Comparison of ENCODE assay signal across 10 mouse cellular contexts in genomic region chr11:62732022-62732387, GRCm38 (mm10). TPM values are rescaled to one million over a fixed set of nuclear protein-coding genes. Genes with fewer than 3 reads are reported as not detected.
A peak's percentile ranks its signal among the peaks of the same experiment; 100 is the strongest.
DNase-seq lines count a peak whose midpoint lies in the region; ATAC-seq and TF ChIP-seq lines count a peak whose summit lies in the region.
"Had no signal": no experiment of that assay in that cellular context is flagged by ENCODE, and none has a peak within 500 bp of the region (broad histone marks: within the 10 kb centered on the region; RNA-seq: fewer than 3 reads in every experiment).

No protein-coding gene starts in this region.

- no peaks in the 10 kb centered on the region for H3K36me3 ChIP-seq in heart, embryonic 16.5 days (ENCODE audit: control insufficient read depth, insufficient read depth)
- peaks cover 20% of the 10 kb centered on the region for H3K36me3 ChIP-seq in hindbrain, embryonic 13.5 days
- peaks cover 23% of the 10 kb centered on the region for H3K36me3 ChIP-seq in midbrain, embryonic 12.5 days
- H3K36me3 ChIP-seq: G1E had no signal

- peak overlapping the region; percentile 95 for H3K4me2 ChIP-seq in heart, embryonic 16.5 days (ENCODE audit: low read depth, low read length)
- H3K4me2 ChIP-seq in hindbrain, embryonic 13.5 days, result peak overlapping the region; percentile 73
- H3K4me2 ChIP-seq in midbrain, embryonic 12.5 days (replicated peaks), result peak overlapping the region; percentile 65

- H3K9me3 ChIP-seq in heart, embryonic 16.5 days (replicated peaks; ENCODE audit: control insufficient read depth, low read length), result no peaks in the 10 kb centered on the region
- no peaks in the 10 kb centered on the region for H3K9me3 ChIP-seq in hindbrain, embryonic 13.5 days
- no peaks in the 10 kb centered on the region for H3K9me3 ChIP-seq in midbrain, embryonic 12.5 days
- H3K9me3 ChIP-seq: G1E had no signal

- WGBS in heart, embryonic 16.5 days, result 23% methylated on average over 5 of the region's 5 CpGs
- WGBS in hindbrain, embryonic 13.5 days, result 9% methylated on average over 5 of the region's 5 CpGs
- 4% methylated on average over 5 of the region's 5 CpGs for WGBS in midbrain, embryonic 12.5 days

- peak overlapping the region; percentile 86 for H3K9ac ChIP-seq in heart, embryonic 16.5 days (ENCODE audit: low read length)
- H3K9ac ChIP-seq in hindbrain, embryonic 13.5 days, result 0 out of 2 replicates have a peak overlapping the region, but pooled peaks have one; percentile 92
- 0 out of 2 replicates have a peak overlapping the region, but pooled peaks have one; percentile 25 for H3K9ac ChIP-seq in midbrain, embryonic 12.5 days (replicated peaks)

- intact Hi-C loops in heart, postnatal 10 days (cut with DNase I), result no loop called here

- no peak overlapping the region for H3K27ac ChIP-seq in heart, embryonic 16.5 days (ENCODE audit: low read length)
- no peak overlapping the region for H3K27ac ChIP-seq in bone marrow macrophage, adult 2 months (ENCODE audit: insufficient read depth, low read depth, low read length)
- H3K27ac ChIP-seq in hindbrain, embryonic 13.5 days, result peak overlapping the region; percentile 97
- peak overlapping the region; percentile 92 for H3K27ac ChIP-seq in midbrain, embryonic 12.5 days (replicated peaks)

- no peak for DNase-seq in heart, postnatal 10 days
- DNase-seq in ovary, postnatal 14 days (ENCODE audit: low spot score), result no peak
- no peak for DNase-seq in adrenal gland, postnatal 36 days

- TF ChIP-seq POLR2A in bone marrow macrophage, adult 2 months (IDR thresholded peaks at IDR 0.05; ENCODE audit: borderline replicate concordance, low read depth, low read length), result no peak

- no peak for TF ChIP-seq CTCF in bone marrow macrophage, adult 2 months (IDR thresholded peaks at IDR 0.05; ENCODE audit: low read depth, low read length)

- H3K27me3 ChIP-seq in heart, embryonic 16.5 days (ENCODE audit: control insufficient read depth, insufficient read depth, low read length), result no peaks in the 10 kb centered on the region
- no peaks in the 10 kb centered on the region for H3K27me3 ChIP-seq in hindbrain, embryonic 13.5 days
- no peaks in the 10 kb centered on the region for H3K27me3 ChIP-seq in midbrain, embryonic 12.5 days

- peaks cover 5% of the 10 kb centered on the region; the same call in 1 of the 2 replicates for H3K4me1 ChIP-seq in heart, embryonic 16.5 days (ENCODE audit: control insufficient read depth, insufficient read depth, low read length)
- peaks cover 11% of the 10 kb centered on the region for H3K4me1 ChIP-seq in bone marrow macrophage, adult 2 months (ENCODE audit: control insufficient read depth, insufficient read depth, low read length)
- H3K4me1 ChIP-seq in hindbrain, embryonic 13.5 days (replicated peaks), result peaks cover 22% of the 10 kb centered on the region
- H3K4me1 ChIP-seq in midbrain, embryonic 12.5 days, result peaks cover 17% of the 10 kb centered on the region

- peak overlapping the region; percentile 83 for H3K4me3 ChIP-seq in heart, embryonic 16.5 days (ENCODE audit: low read length)
- H3K4me3 ChIP-seq in bone marrow macrophage, adult 2 months (ENCODE audit: insufficient read depth, low read length), result peak overlapping the region; percentile 66
- peak overlapping the region; percentile 81 for H3K4me3 ChIP-seq in hindbrain, embryonic 13.5 days
- H3K4me3 ChIP-seq in midbrain, embryonic 12.5 days, result peak overlapping the region; percentile 70

- ATAC-seq in heart, embryonic 16.5 days (replicated peaks; ENCODE audit: extremely low read depth, insufficient read depth, low FRiP score), result no peak
- peak; percentile 46 for ATAC-seq in hindbrain, embryonic 13.5 days (ENCODE audit: low FRiP score)
- ATAC-seq in midbrain, embryonic 12.5 days (ENCODE audit: low FRiP score, low read depth), result no peak
- ATAC-seq in inflammation-experienced regulatory T-cells, adult 6 months, result no peak

RNA-seq across cellular contexts. Expression of gene Zfp287, which starts 0.3 kb away (rescaled TPM):
- 3.9 and 4.1 TPM in 2 replicates for polyA plus RNA-seq in heart, embryonic 16.5 days (2015; fragmentation: Nextera tagmentation; extraction: Ambion mirVana)
- 1 to 10 TPM; 3.4 to 4.6 TPM for total RNA-seq in heart, postnatal 10 days (2021)
- polyA plus RNA-seq in bone marrow macrophage, adult 2 months (2012; ENCODE audit: insufficient read depth, insufficient read length, missing spikeins), result 3.2 and 4.5 TPM in 2 replicates
- 21.0 and 21.3 TPM in 2 replicates for polyA plus RNA-seq in hindbrain, embryonic 13.5 days (2015; fragmentation: Nextera tagmentation; extraction: Ambion mirVana)
- polyA plus RNA-seq in midbrain, embryonic 12.5 days (2016; fragmentation: Nextera tagmentation; extraction: Ambion mirVana), result 20.4 and 21.1 TPM in 2 replicates
- polyA plus RNA-seq in inflammation-experienced regulatory T-cells, adult 6 months (2017; shearing (Covaris generic)), result 10 to 100 TPM; 17.7 to 24.7 (median 18.9) TPM
- 1 to 10 TPM; 3.2 to 3.8 TPM for total RNA-seq in adrenal gland, postnatal 36 days (2021)
- polyA plus RNA-seq: G1E had no signal

RNA-seq across cellular contexts. Expression of gene Gm10428, which starts 20.9 kb away (rescaled TPM):
- not detected in 2 replicates for polyA plus RNA-seq in heart, embryonic 16.5 days (2015; fragmentation: Nextera tagmentation; extraction: Ambion mirVana)
- total RNA-seq in heart, postnatal 10 days (2021), result not detected
- polyA plus RNA-seq in bone marrow macrophage, adult 2 months (2012; ENCODE audit: insufficient read depth, insufficient read length, missing spikeins), result not detected in 2 replicates
- not detected in 2 replicates for polyA plus RNA-seq in hindbrain, embryonic 13.5 days (2015; fragmentation: Nextera tagmentation; extraction: Ambion mirVana)
- not detected in 2 replicates for polyA plus RNA-seq in midbrain, embryonic 12.5 days (2016; fragmentation: Nextera tagmentation; extraction: Ambion mirVana)
- polyA plus RNA-seq in inflammation-experienced regulatory T-cells, adult 6 months (2017; shearing (Covaris generic)), result not detected
- not detected for total RNA-seq in adrenal gland, postnatal 36 days (2021)
- total RNA-seq: G1E; layer of hippocampus, postnatal 10 days had no signal
- polyA plus RNA-seq: G1E had no signal

RNA-seq across cellular contexts. Expression of gene Zfp286, which starts 57.3 kb away (rescaled TPM):
- 8.7 and 8.9 TPM in 2 replicates for polyA plus RNA-seq in heart, embryonic 16.5 days (2015; fragmentation: Nextera tagmentation; extraction: Ambion mirVana)
- 1 to 10 TPM; 1.5 to 2.1 TPM for total RNA-seq in heart, postnatal 10 days (2021)
- 1.7 and 2.1 TPM in 2 replicates for polyA plus RNA-seq in bone marrow macrophage, adult 2 months (2012; ENCODE audit: insufficient read depth, insufficient read length, missing spikeins)
- 29.0 and 32.8 TPM in 2 replicates for polyA plus RNA-seq in hindbrain, embryonic 13.5 days (2015; fragmentation: Nextera tagmentation; extraction: Ambion mirVana)
- 31.8 and 34.0 TPM in 2 replicates for polyA plus RNA-seq in midbrain, embryonic 12.5 days (2016; fragmentation: Nextera tagmentation; extraction: Ambion mirVana)
- polyA plus RNA-seq in inflammation-experienced regulatory T-cells, adult 6 months (2017; shearing (Covaris generic)), result 1 to 10 TPM in 2 of 3 experiments, under 1 TPM in 1; 0.48 to 7.7 (median 6.0) TPM
- total RNA-seq in adrenal gland, postnatal 36 days (2021), result 1 to 10 TPM; 1.8 to 2.3 TPM
- polyA plus RNA-seq: G1E had no signal

Comparison
In these comparisons a context has a peak if more than half of its experiments do, and no peak if none do; other contexts are left out.
1. H3K27ac ChIP-seq: peak in hindbrain, embryonic 13.5 days (single experiment) and midbrain, embryonic 12.5 days (single experiment); none in heart, embryonic 16.5 days (single experiment) and bone marrow macrophage, adult 2 months (single experiment).
2. H3K9ac ChIP-seq: peak in every context shown above with its lines; median percentile 92 in hindbrain, embryonic 13.5 days; 86 in heart, embryonic 16.5 days; 25 in midbrain, embryonic 12.5 days.
3. Peak in every context shown above with its lines, with median percentiles within 50 percentile points of each other: H3K4me2 ChIP-seq and H3K4me3 ChIP-seq.